Mouse (Mus musculus): ENCODE data around the gene Slc12a1. TPM values are rescaled to one million over a fixed set of nuclear protein-coding genes. Genes with fewer than 3 reads are reported as not detected.

Gene Slc12a1
- total and polyA plus RNA-seq, 3 experiments, result 0.04 to 0.05 TPM; not detected in 1

- TF ChIP-seq NRF1 (IDR thresholded peaks at IDR 0.05; ENCODE audit: low read depth, low read length) (no peak), SIN3A (IDR thresholded peaks at IDR 0.05; ENCODE audit: low read length) (peak; percentile 70), CHD2 (IDR thresholded peaks at IDR 0.05; ENCODE audit: low read length) (peak; percentile 55), MXI1 (IDR thresholded peaks at IDR 0.05; ENCODE audit: low read depth, low read length) (peak; percentile 39; the same call in 1 of the 2 replicates), UBTF (IDR thresholded peaks at IDR 0.05; ENCODE audit: low read depth, low read length) (no peak), USF1 (IDR thresholded peaks at IDR 0.05; ENCODE audit: low read depth, low read length) (no peak), PAX5 (IDR thresholded peaks at IDR 0.05; ENCODE audit: low read length) (no peak), TCF12 (IDR thresholded peaks at IDR 0.05; ENCODE audit: low read depth, low read length) (peak; percentile 86), POLR2AphosphoS2 (IDR thresholded peaks at IDR 0.05; ENCODE audit: low read depth, low read length) (no peak), ZC3H11A (IDR thresholded peaks at IDR 0.05; ENCODE audit: low read depth, low read length) (no peak), POLR2A (IDR thresholded peaks at IDR 0.05; ENCODE audit: low read depth, low read length) (no peak)
Observed at GRCm38 (mm10) chr2:125234049-125234448, 81.7 kb downstream of the Slc12a1 start (continued).

GRCm38 (mm10) chr2:125245545-125246285 is 93.4 kb downstream of the Slc12a1 start:
- Histone ChIP-seq H3K79me2 (replicated peaks; ENCODE audit: control insufficient read depth, extremely low read depth, insufficient read depth, poor library complexity, severe bottlenecking) (peaks cover 31% of the 10 kb centered on the region), H3K4me3 (replicated peaks in 1 of 3; ENCODE audit: low read depth in 2 of 3, low read length in 2 of 3, poor library complexity in 1 of 3) (no peak overlapping the region), H3K4me1 (ENCODE audit: control insufficient read depth in 1 of 2, insufficient read depth in 2 of 2) (peaks cover 0 to 17% of the 10 kb centered on the region in 2 experiments; a peak in 3 of 4 replicates), H3K9ac (ENCODE audit: insufficient read depth, low read depth) (peak overlapping the region; percentile 76), H3K27me3 (replicated peaks) (no peaks in the 10 kb centered on the region), H3K27ac (ENCODE audit: insufficient read depth, low read depth) (peak overlapping the region; percentile 79), H3K36me3 (replicated peaks in 1 of 2; ENCODE audit: control insufficient read depth in 1 of 2, insufficient read depth in 1 of 2, low read length in 1 of 2) (peaks cover 3 to 6% of the 10 kb centered on the region in 2 experiments), H3K4me2 (ENCODE audit: insufficient read depth, low read depth, poor library complexity, severe bottlenecking) (peak overlapping the region; percentile 92), H3K9me3 (replicated peaks; ENCODE audit: low read length) (no peaks in the 10 kb centered on the region)
- dilution Hi-C loops (cut with MboI; ENCODE audit: extremely low pct_ligation_motif_present, extremely low pct_unique_long_range_greater_than_20kb, low sequenced_read_pairs), result no loop called here
- in situ Hi-C loops (cut with MboI; ENCODE audit: low pct_ligation_motif_present, low pct_unique_long_range_greater_than_20kb, low sequenced_read_pairs), result no loop called here
- no peak for TF ChIP-seq MEF2A (IDR thresholded peaks at IDR 0.05; ENCODE audit: borderline replicate concordance, low read depth, low read length)
- TF ChIP-seq ETS1 (conservative IDR thresholded peaks at IDR 0.05; ENCODE audit: low read depth, low read length), result no peak
- TF ChIP-seq EP300 (IDR thresholded peaks at IDR 0.05; ENCODE audit: low read length), result peak; percentile 22; the same call in 1 of the 2 replicates
- 0 out of 2 replicates have a peak, but pooled peaks have one; percentile 45 for TF ChIP-seq MXI1 (IDR thresholded peaks at IDR 0.05; ENCODE audit: low read depth, low read length)
- TF ChIP-seq ZNF384 (IDR thresholded peaks at IDR 0.05; ENCODE audit: low read depth, low read length), result no peak
- TF ChIP-seq NELFE (IDR thresholded peaks at IDR 0.05; ENCODE audit: low read depth, low read length), result no peak
- TF ChIP-seq SIN3A (IDR thresholded peaks at IDR 0.05; ENCODE audit: low read length), result peak; percentile 34; the same call in 1 of the 2 replicates
- DNase-seq (ENCODE audit: extremely low read depth), result no peak

GRCm38 (mm10) chr2:125246669-125247068 is 94.4 kb downstream of the Slc12a1 start:
- Histone ChIP-seq H3K4me1 (ENCODE audit: control insufficient read depth in 1 of 2, insufficient read depth in 2 of 2) (peaks cover 4 to 26% of the 10 kb centered on the region in 2 experiments; a peak in 3 of 4 replicates), H3K27ac (ENCODE audit: insufficient read depth, low read depth) (peak overlapping the region; percentile 76)

More at GRCm38 (mm10) chr2:125246669-125247068, 94.4 kb downstream of the Slc12a1 start:
- dilution Hi-C loops (cut with MboI; ENCODE audit: extremely low pct_ligation_motif_present, extremely low pct_unique_long_range_greater_than_20kb, low sequenced_read_pairs), result no loop called here
- no peak for DNase-seq (ENCODE audit: extremely low read depth)
- no peaks in the 10 kb centered on the region for H3K27me3 ChIP-seq (replicated peaks)
- H3K4me2 ChIP-seq (ENCODE audit: insufficient read depth, low read depth, poor library complexity, severe bottlenecking), result peak overlapping the region; percentile 92
- peak overlapping the region; percentile 39 to 40 (median 39) for H3K4me3 ChIP-seq (replicated peaks in 1 of 3; ENCODE audit: low read depth in 2 of 3, low read length in 2 of 3, poor library complexity in 1 of 3)
- no peaks in the 10 kb centered on the region for H3K9me3 ChIP-seq (replicated peaks; ENCODE audit: low read length)
- H3K36me3 ChIP-seq (replicated peaks in 1 of 2; ENCODE audit: control insufficient read depth in 1 of 2, insufficient read depth in 1 of 2, low read length in 1 of 2), result peaks cover 9 to 16% of the 10 kb centered on the region in 2 experiments
- H3K79me2 ChIP-seq (replicated peaks; ENCODE audit: control insufficient read depth, extremely low read depth, insufficient read depth, poor library complexity, severe bottlenecking), result peaks cover 40% of the 10 kb centered on the region
- H3K9ac ChIP-seq (ENCODE audit: insufficient read depth, low read depth), result peak overlapping the region; percentile 76
- TF ChIP-seq PAX5 (IDR thresholded peaks at IDR 0.05; ENCODE audit: low read length) (no peak), NRF1 (IDR thresholded peaks at IDR 0.05; ENCODE audit: low read depth, low read length) (no peak), MAZ (IDR thresholded peaks at IDR 0.05; ENCODE audit: low read depth, low read length) (no peak), ZMIZ1 (IDR thresholded peaks at IDR 0.05; ENCODE audit: low read depth, low read length) (0 out of 2 replicates have a peak, but pooled peaks have one; percentile 4), IRF4 (IDR thresholded peaks at IDR 0.05; ENCODE audit: low read depth, low read length) (no peak), MYC (IDR thresholded peaks at IDR 0.05; ENCODE audit: low read depth, low read length) (0 out of 2 replicates have a peak, but pooled peaks have one; percentile 12), SMC3 (IDR thresholded peaks at IDR 0.05; ENCODE audit: low read depth, low read length) (no peak), MAX (IDR thresholded peaks at IDR 0.05; ENCODE audit: low read length) (peak; percentile 64; the same call in 1 of the 2 replicates)
- in situ Hi-C loops (cut with MboI; ENCODE audit: low pct_ligation_motif_present, low pct_unique_long_range_greater_than_20kb, low sequenced_read_pairs), result no loop called here

Data from CH12.LX (cell line).